In the genomic region with DNA sequence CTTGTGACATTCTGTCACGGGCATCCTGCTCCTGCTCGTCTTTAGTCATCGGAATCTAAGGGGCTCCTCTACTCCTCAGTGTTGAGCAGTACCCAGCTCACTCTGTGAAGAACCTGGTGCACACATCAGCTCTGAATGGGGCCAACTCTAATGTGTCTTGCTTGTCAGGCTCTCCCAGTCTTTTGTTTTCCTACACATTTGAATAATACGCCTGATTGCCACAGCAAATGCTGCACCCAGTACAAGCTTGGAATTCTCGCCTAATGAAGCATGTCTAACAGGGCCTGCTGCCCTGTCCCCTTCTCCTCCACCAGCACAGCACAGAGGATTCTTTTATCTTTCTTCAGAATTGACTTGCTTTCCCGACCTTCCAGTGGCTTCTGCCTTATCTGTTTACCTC, we compare ENCODE assay signal across 10 mouse cellular contexts.
DNase-seq lines count a peak whose midpoint lies in the region; ATAC-seq lines count a peak whose summit lies in the region.
"Had no signal": no experiment of that assay in that cellular context is flagged by ENCODE, and none has a peak within 500 bp of the region (broad histone marks: within the 10 kb centered on the region; RNA-seq: fewer than 3 reads in every experiment).

No protein-coding gene starts in this region.

- peak overlapping the region; percentile 22 for H3K4me2 ChIP-seq in forebrain, embryonic 16.5 days (ENCODE audit: low read length)
- H3K4me2 ChIP-seq in neural tube, embryonic 15.5 days: no peak overlapping the region
- H3K4me2 ChIP-seq: embryonic facial prominence, embryonic 15.5 days had no signal

- H3K27ac ChIP-seq in forebrain, embryonic 16.5 days (ENCODE audit: low read length): 0 out of 2 replicates have a peak overlapping the region, but pooled peaks have one; percentile 35
- H3K27ac ChIP-seq in neural tube, embryonic 15.5 days (replicated peaks): peak overlapping the region; percentile 78
- H3K27ac ChIP-seq: embryonic facial prominence, embryonic 15.5 days; liver, embryonic 14.5 days had no signal

- H3K9ac ChIP-seq in forebrain, embryonic 16.5 days (replicated peaks; ENCODE audit: low read depth, low read length): no peak overlapping the region
- peak overlapping the region; percentile 23; the same call in 1 of the 2 replicates for H3K9ac ChIP-seq in neural tube, embryonic 15.5 days (replicated peaks)
- H3K9ac ChIP-seq: embryonic facial prominence, embryonic 15.5 days; liver, embryonic 14.5 days had no signal

- H3K4me3 ChIP-seq in forebrain, embryonic 16.5 days (replicated peaks; ENCODE audit: low read length): no peak overlapping the region
- H3K4me3 ChIP-seq in neural tube, embryonic 15.5 days (replicated peaks): no peak overlapping the region
- H3K4me3 ChIP-seq: embryonic facial prominence, embryonic 15.5 days had no signal

- H3K9me3 ChIP-seq in forebrain, embryonic 16.5 days (ENCODE audit: control insufficient read depth, low read length): no peaks in the 10 kb centered on the region
- no peaks in the 10 kb centered on the region for H3K9me3 ChIP-seq in neural tube, embryonic 15.5 days (replicated peaks)
- H3K9me3 ChIP-seq: embryonic facial prominence, embryonic 15.5 days had no signal

- peak; percentile 12 for DNase-seq in kidney, adult 11 months
- DNase-seq in kidney, adult 18-20 months: no peak
- DNase-seq in kidney, postnatal 10 days: peak; percentile 9
- no peak for DNase-seq in layer of hippocampus, adult 8-10 months (ENCODE audit: low spot score in 2 of 2)
- DNase-seq in layer of hippocampus, postnatal 36 days: no peak
- DNase-seq in spleen, adult 12 weeks (ENCODE audit: low spot score): no peak

- peak; percentile 80 for ATAC-seq in forebrain, embryonic 16.5 days
- no peak for ATAC-seq in neural tube, embryonic 15.5 days (ENCODE audit: low FRiP score)

- 8% methylated on average over 6 of the region's 6 CpGs for WGBS in forebrain, embryonic 16.5 days
- WGBS in neural tube, embryonic 15.5 days: 9% methylated on average over 6 of the region's 6 CpGs

- H3K27me3 ChIP-seq in forebrain, embryonic 16.5 days (replicated peaks; ENCODE audit: control insufficient read depth, insufficient read depth, low read length): no peaks in the 10 kb centered on the region
- H3K27me3 ChIP-seq in neural tube, embryonic 15.5 days (replicated peaks): no peaks in the 10 kb centered on the region
- H3K27me3 ChIP-seq: embryonic facial prominence, embryonic 15.5 days had no signal

- no peaks in the 10 kb centered on the region for H3K36me3 ChIP-seq in forebrain, embryonic 16.5 days (ENCODE audit: control insufficient read depth, insufficient read depth)
- no peaks in the 10 kb centered on the region for H3K36me3 ChIP-seq in neural tube, embryonic 15.5 days
- H3K36me3 ChIP-seq: embryonic facial prominence, embryonic 15.5 days had no signal

- peaks cover 36% of the 10 kb centered on the region for H3K4me1 ChIP-seq in forebrain, embryonic 16.5 days (replicated peaks; ENCODE audit: control insufficient read depth, insufficient read depth, low read length)
- peaks cover 61% of the 10 kb centered on the region for H3K4me1 ChIP-seq in neural tube, embryonic 15.5 days

Comparison
In these comparisons a context has a peak if more than half of its experiments do, and no peak if none do; other contexts are left out.
1. DNase-seq: peak in kidney, adult 11 months (single experiment) and kidney, postnatal 10 days (single experiment); none in kidney, adult 18-20 months (single experiment), layer of hippocampus, adult 8-10 months (0 of 2), layer of hippocampus, postnatal 36 days (0 of 2) and spleen, adult 12 weeks (single experiment).